Mouse (Mus musculus) heart, embryonic 15.5 days (tissue): Measurements from ENCODE around the gene Plekhf1. TPM values are rescaled to one million over a fixed set of nuclear protein-coding genes. Genes with fewer than 3 reads are reported as not detected.

ENCODE experiments used
- ATAC-seq: fragments of 200-750 bp; cut with Nextera tagmentation; replicated peaks from 2 replicates; pipeline ENCODE4 v1.8.0; 2017; ENCODE audit warnings: low read depth, moderate TSS enrichment; ENCODE audit not compliant: insufficient number of reproducible peaks, insufficient read depth, low FRiP score
- H3K27ac ChIP-seq: fragments of 300-500 bp; sonication (generic); 2 replicates; pipeline ENCODE4 v1.5.1; 2015; ENCODE audit warnings: mild to moderate bottlenecking, inconsistent platforms
- H3K27me3 ChIP-seq: fragments of 300-500 bp; sonication (generic); 2 replicates; pipeline ENCODE4 v1.6.1; 2015; ENCODE audit warnings: inconsistent platforms
- H3K36me3 ChIP-seq: fragments of 300-500 bp; sonication (generic); 2 replicates; pipeline ENCODE4 v1.6.1; 2015; ENCODE audit warnings: mild to moderate bottlenecking, inconsistent platforms
- H3K4me1 ChIP-seq: fragments of 300-500 bp; sonication (generic); replicated peaks from 2 replicates; pipeline ENCODE4 v1.6.1; 2015; ENCODE audit warnings: inconsistent platforms
- H3K4me2 ChIP-seq: fragments of 300-500 bp; sonication (generic); 2 replicates; pipeline ENCODE4 v1.6.1; 2015; ENCODE audit warnings: inconsistent platforms, mild to moderate bottlenecking, moderate library complexity
- H3K4me3 ChIP-seq: fragments of 300-500 bp; sonication (generic); 2 replicates; pipeline ENCODE4 v1.5.1; 2015; ENCODE audit warnings: mild to moderate bottlenecking, inconsistent platforms
- H3K9ac ChIP-seq: fragments of 300-500 bp; sonication (generic); 2 replicates; pipeline ENCODE4 v1.6.1; 2015; ENCODE audit warnings: mild to moderate bottlenecking, inconsistent platforms
- H3K9me3 ChIP-seq: fragments of 300-500 bp; sonication (generic); replicated peaks from 2 replicates; pipeline ENCODE4 v1.6.1; 2016; ENCODE audit warnings: inconsistent platforms
- WGBS: fragments of 180-500 bp; shearing (Covaris S2); methylation state at CpG from one replicate; pipeline ENCODE4 v1.1.7; 2015; ENCODE audit warnings: mixed read lengths; 5-methylcytosine and 5-hydroxymethylcytosine counted together
- polyA plus RNA-seq: library from polyadenylated mRNA; unstranded; fragments of >200 nt; fragmentation: Nextera tagmentation; extraction: Ambion mirVana; gene quantifications from 2 replicates; pipeline ENCODE4 v1.2.1, GENCODE M21; 2015

Plekhf1 gene
- polyA plus RNA-seq, 1 experiment from 2014 or later: 5.4 TPM

DNA sequence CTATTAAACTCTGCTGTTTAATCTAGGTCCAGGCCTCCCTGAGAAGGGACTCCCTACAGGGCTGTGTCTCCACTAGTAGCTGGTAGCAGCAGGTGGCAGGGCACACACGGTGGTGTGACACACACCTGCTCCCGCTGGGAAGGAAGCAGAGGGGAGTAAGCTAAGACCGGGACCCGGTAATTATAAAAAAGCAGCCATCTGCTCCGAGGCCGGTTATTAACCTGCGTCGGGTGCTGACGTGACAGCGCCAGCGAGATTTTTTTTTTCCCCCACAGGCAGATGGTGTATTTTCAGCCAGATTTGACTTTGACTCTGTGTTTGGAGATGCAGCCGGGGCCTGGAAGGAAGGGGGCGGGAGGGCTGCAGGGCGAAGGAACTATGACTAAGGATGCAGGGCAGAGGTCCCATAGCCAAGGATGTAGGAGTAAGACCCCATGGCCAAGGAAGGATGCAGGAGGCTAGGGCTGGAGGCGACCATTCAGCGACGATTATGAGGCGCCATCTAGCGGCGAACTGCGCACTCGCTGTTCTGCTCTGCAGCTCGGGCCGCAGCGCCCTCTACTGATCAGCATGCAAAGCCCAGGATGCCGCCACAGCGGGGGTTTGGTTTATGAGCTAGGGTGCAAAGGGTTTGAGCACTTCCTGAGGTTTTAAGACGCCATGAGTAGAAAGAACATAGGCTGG, 27.1 kb downstream of the Plekhf1 start:
- no peak overlapping the region for H3K27ac ChIP-seq
- H3K36me3 ChIP-seq: no peaks in the 10 kb centered on the region
- peaks cover 4% of the 10 kb centered on the region; the same call in 1 of the 2 replicates for H3K4me1 ChIP-seq
- peak overlapping the region; percentile 55 for H3K4me2 ChIP-seq
- 3% methylated on average over 28 of the region's 28 CpGs for WGBS
- peak; percentile 65; the same call in 1 of the 2 replicates for ATAC-seq
- H3K27me3 ChIP-seq: no peaks in the 10 kb centered on the region
- no peaks in the 10 kb centered on the region for H3K9me3 ChIP-seq
- H3K9ac ChIP-seq: peak overlapping the region; percentile 13; the same call in 1 of the 2 replicates
- H3K4me3 ChIP-seq: peak overlapping the region; percentile 26

DNA sequence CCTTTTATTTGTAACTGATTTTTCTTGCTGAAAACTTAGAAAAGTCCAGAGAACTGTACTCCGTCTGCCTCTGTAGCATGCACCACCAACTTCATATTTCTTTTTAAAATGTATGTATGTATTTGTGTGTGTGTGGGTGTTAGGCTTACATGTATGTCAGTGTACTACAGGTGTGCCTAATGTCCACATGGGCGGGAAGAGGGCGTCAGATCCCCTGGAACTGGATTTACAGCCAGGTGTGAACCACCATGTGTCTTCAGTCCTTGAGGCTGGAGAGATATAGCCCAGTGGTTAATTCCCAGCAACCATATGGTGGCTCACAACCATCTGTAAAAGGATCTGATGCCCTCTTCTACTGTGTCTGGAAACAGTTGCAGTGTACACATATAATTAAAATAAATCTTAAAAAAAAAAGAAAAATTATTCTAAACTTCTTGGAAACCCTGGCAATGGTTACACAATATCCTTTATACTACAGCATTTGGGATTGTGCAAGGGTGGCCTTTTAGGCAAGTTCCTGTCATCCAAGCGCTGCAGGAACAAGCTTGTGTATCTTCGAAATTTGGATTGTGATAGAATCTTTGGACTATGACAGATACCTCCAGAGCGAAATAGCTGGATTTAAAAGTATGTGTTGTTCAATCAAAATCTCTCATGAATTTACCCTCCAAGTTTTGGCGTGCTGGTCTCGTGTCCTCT, 27.8 kb downstream of the Plekhf1 start:
- ATAC-seq: no peak
- Histone ChIP-seq H3K4me1 (peaks cover 4% of the 10 kb centered on the region; the same call in 1 of the 2 replicates), H3K4me2 (peak overlapping the region; percentile 55; the same call in 1 of the 2 replicates), H3K36me3 (no peaks in the 10 kb centered on the region), H3K4me3 (no peak overlapping the region), H3K27ac (no peak overlapping the region), H3K9me3 (no peaks in the 10 kb centered on the region), H3K27me3 (no peaks in the 10 kb centered on the region), H3K9ac (no peak overlapping the region)
- 65% methylated on average over 8 of the region's 8 CpGs for WGBS

DNA sequence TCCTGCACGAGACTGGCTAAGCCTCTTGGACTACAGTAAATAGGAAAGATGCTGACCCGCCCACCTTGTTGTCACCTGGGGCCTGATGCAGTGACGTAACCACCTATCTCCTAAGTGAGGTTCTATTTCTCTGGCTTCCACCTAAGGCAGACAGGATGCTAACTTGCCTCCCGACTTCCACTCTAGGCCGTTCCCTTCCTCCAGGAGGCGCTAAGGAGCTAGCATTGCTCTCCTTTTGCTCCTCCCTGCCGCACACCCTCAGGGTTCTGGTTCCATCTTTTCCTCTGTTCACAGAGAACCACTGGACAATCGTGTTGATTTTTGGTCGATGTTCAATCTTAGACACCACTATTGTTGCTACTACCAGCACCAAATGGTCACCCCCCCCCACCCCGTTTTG, 36.2 kb downstream of the Plekhf1 start:
- Histone ChIP-seq H3K4me1 (no peaks in the 10 kb centered on the region), H3K9ac (no peak overlapping the region), H3K27me3 (no peaks in the 10 kb centered on the region), H3K36me3 (0 out of 2 replicates have a peak, but pooled peaks cover 8% of the 10 kb centered on the region), H3K4me3 (no peak overlapping the region), H3K27ac (no peak overlapping the region), H3K9me3 (no peaks in the 10 kb centered on the region), H3K4me2 (no peak overlapping the region)
- no peak for ATAC-seq
- WGBS: 48% methylated on average over 10 of the region's 10 CpGs

DNA sequence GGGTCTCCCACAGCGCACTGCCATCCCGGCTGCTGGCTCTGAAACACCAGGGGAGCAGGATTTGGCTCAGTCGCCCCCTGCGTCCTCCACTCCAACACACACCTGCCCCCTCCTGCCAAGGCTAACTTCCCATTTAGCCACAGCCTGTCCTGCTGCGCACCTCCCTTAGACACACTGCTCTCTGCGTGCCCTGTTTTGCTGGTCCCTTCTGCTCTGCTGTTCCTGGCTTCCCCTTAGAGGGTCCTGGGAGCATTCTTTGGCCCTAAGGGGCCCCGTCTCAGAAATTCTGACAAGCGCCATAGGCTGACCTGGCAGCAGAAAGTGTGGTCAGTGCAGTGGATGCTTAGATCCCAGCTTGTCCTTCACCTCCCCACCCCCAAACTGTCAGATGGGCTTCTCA, 36.7 kb downstream of the Plekhf1 start:
- ATAC-seq: no peak

DNA sequence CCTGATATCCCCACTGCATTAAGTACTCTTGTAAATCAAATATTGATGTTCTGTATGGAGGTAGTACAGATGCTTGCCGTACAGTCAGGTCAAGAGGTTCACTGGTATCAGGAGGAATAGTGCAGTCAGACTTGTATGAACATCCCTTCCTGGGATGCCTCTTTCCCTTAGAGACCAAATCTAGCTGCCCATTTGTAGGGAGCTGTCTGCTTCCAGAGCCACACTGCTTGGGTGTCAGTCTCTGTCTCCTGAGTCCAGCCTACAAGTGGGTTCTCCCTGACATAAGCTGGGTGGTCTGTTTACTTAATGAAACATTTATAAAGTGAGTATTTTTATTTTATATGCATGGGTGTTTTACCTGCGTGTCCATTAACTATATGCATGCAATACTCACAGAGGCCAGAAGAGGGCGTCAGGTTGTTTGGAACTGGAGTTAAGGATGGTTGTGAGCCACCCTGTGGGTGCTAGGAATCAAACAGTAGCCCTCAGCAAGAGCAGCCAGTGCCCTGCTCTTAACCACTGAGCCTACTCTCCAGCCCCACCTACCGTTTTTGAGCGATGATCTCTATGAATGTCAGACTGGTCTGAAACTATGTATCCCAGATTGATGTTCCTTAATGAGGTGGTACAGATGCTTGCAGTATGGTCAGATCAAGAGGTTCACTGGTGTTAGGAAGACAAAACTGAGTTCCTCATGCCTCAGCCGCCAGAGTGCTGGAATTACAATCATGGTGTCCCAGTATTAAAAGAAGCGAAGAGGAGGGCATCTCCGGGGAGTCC, 37.6 kb downstream of the Plekhf1 start:
- WGBS: 89% methylated on average over 8 of the region's 8 CpGs
- no peak for ATAC-seq

More for the DNA sequence above, 36.7 kb downstream of the Plekhf1 start:
- H3K4me1 ChIP-seq: no peaks in the 10 kb centered on the region
- no peaks in the 10 kb centered on the region for H3K9me3 ChIP-seq
- H3K36me3 ChIP-seq: 0 out of 2 replicates have a peak, but pooled peaks cover 8% of the 10 kb centered on the region
- H3K9ac ChIP-seq: no peak overlapping the region
- no peak overlapping the region for H3K27ac ChIP-seq
- no peaks in the 10 kb centered on the region for H3K27me3 ChIP-seq
- WGBS: 72% methylated on average over 8 of the region's 8 CpGs
- no peak overlapping the region for H3K4me3 ChIP-seq
- no peak overlapping the region for H3K4me2 ChIP-seq

DNA sequence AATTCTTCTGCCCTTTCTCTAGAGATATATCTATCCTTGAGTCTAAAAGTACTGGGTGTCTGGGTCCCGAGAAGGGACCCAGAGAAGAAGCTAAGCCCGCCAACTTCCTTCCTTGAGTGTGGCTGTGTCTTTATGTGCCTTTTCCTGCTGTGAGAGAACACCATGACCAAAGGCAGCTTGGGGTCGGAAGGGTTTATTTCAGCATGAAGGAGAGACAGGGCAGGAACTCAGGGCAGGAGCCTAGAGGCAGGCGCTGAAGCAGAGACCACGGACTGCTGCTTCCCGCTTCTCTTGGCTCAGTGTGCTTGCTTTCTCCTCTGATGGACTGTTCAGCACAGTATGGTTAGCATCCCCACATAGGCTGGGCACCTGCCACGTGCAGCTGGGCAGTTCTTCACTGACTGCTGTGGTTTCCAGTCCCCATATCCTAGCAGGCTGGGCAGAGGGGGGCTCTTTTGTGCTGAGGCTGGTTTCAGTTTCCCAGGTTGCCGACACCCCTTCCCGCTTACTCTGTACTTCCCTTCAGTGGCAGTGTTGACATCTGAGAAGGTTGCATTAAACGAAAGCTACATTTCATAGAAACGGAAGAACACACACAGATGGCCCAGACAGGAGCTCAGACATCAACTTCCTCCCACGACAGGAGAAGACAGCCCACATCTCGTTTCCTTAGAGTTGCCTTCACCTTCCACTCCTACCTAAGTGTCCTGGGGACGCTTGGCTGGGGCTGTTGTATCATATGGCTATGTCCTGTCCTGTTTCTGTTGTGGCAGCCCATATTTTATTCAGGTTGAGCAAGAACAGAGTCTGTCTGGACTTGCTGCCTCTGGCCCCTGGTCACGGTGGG, 38.5 kb downstream of the Plekhf1 start:
- Histone ChIP-seq H3K4me2 (no peak overlapping the region; the same call in 1 of the 2 replicates), H3K27me3 (no peaks in the 10 kb centered on the region), H3K9ac (no peak overlapping the region), H3K36me3 (0 out of 2 replicates have a peak, but pooled peaks cover 8% of the 10 kb centered on the region), H3K27ac (peak overlapping the region; percentile 52; the same call in 1 of the 2 replicates), H3K4me1 (peaks cover 5% of the 10 kb centered on the region), H3K4me3 (no peak overlapping the region), H3K9me3 (no peaks in the 10 kb centered on the region)
- peak; percentile 21; the same call in 1 of the 2 replicates for ATAC-seq
- 65% methylated on average over 15 of the region's 15 CpGs for WGBS

More for the DNA sequence above, 37.6 kb downstream of the Plekhf1 start:
- H3K4me3 ChIP-seq: no peak overlapping the region
- H3K27me3 ChIP-seq: no peaks in the 10 kb centered on the region
- H3K9me3 ChIP-seq: no peaks in the 10 kb centered on the region
- H3K27ac ChIP-seq: peak overlapping the region; percentile 7; the same call in 1 of the 2 replicates
- no peak overlapping the region for H3K4me2 ChIP-seq
- H3K9ac ChIP-seq: no peak overlapping the region
- H3K4me1 ChIP-seq: no peaks in the 10 kb centered on the region
- H3K36me3 ChIP-seq: 0 out of 2 replicates have a peak, but pooled peaks cover 8% of the 10 kb centered on the region

DNA sequence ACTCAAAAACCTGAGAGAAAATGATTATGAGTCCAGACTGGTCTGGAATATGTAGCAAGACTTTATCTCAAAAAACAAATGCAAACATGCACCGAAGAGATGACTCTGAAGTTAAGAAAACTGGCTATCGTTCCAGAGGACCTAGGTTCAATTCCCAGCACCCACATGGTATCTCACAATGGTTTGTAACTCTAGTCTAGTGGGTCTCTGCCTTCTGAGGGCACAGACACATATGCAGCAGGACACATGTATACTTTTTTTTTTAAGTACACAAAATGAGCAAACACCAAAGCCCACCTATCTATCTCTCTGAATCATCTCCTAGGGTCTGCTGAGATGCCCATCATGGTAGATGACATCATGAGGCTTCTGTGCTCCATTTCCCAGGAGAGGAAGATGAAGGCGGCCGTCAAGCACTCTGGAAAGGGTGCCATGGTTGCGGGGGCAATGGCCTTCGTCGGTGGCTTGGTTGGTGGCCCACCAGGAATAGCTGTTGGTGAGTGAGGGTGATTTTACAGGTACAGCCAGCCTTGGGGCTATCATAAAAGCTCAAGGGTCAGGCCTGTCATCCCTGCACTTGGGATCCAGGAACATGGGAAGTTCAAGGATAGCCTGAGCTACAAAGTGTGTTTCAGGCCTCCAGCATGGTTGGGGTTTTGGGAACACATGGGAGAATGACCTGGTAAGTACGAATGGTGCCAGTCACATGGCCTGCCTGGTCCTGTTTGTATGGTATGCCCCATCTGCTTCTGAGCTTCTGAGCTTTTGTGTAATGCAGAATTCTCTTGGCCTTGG, 39.3 kb downstream of the Plekhf1 start:
- H3K9me3 ChIP-seq: no peaks in the 10 kb centered on the region
- no peak for ATAC-seq
- H3K36me3 ChIP-seq: 0 out of 2 replicates have a peak, but pooled peaks cover 8% of the 10 kb centered on the region
- no peaks in the 10 kb centered on the region for H3K27me3 ChIP-seq
- no peak overlapping the region for H3K9ac ChIP-seq
- peak overlapping the region; percentile 52; the same call in 1 of the 2 replicates for H3K27ac ChIP-seq
- H3K4me3 ChIP-seq: no peak overlapping the region
- 84% methylated on average over 8 of the region's 8 CpGs for WGBS
- no peak overlapping the region; the same call in 1 of the 2 replicates for H3K4me2 ChIP-seq
- peaks cover 10% of the 10 kb centered on the region for H3K4me1 ChIP-seq

DNA sequence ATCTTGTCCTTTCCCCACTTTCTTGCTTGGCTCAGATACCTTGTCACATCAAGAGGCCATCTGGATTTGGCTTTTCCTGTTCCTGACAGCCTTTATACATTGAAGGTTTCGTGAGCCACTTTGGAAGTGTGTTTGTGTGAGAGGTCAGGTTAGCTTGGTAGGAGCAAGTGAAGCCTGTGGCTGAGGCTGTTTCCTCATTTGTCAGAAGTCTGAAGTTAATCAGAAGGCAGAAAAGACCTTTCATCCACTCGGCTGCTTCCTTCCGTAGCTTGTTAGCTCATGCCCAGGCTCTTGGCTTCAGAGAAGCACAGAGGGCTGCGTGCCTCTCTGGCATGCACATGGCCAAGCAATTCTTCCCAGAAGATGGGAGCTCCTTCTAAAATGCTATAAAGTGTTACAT, 40.0 kb downstream of the Plekhf1 start:
- 66% methylated on average over 4 of the region's 4 CpGs for WGBS
- H3K4me3 ChIP-seq: no peak overlapping the region
- H3K27me3 ChIP-seq: no peaks in the 10 kb centered on the region
- H3K4me2 ChIP-seq: no peak overlapping the region
- 0 out of 2 replicates have a peak, but pooled peaks cover 8% of the 10 kb centered on the region for H3K36me3 ChIP-seq
- H3K27ac ChIP-seq: no peak overlapping the region
- H3K9ac ChIP-seq: no peak overlapping the region
- no peaks in the 10 kb centered on the region for H3K9me3 ChIP-seq
- H3K4me1 ChIP-seq: peaks cover 14% of the 10 kb centered on the region
- no peak for ATAC-seq

DNA sequence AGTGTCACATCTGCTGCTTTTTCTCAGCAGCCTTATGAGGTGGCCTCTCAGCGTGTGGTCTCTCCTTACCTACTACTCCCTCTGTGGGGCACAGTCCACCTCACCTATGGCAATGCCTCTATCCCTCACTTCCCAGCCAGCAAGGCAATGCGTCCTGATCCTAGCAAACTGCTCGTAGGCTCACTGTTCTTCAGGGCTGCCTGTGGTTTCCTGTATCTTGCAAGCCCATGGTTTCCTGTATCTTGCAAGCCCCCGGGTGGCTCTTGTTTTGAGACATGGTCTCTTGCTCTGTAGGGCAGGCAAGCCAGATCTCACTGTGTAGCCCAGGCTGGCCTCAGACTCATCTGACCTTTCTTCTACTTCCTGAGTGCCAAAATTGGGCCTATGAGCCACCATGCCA, 41.0 kb downstream of the Plekhf1 start:
- no peak for ATAC-seq
- Histone ChIP-seq H3K36me3 (0 out of 2 replicates have a peak, but pooled peaks cover 8% of the 10 kb centered on the region), H3K4me3 (no peak overlapping the region), H3K4me1 (peaks cover 16% of the 10 kb centered on the region), H3K9ac (no peak overlapping the region), H3K4me2 (no peak overlapping the region), H3K27me3 (no peaks in the 10 kb centered on the region), H3K27ac (no peak overlapping the region), H3K9me3 (no peaks in the 10 kb centered on the region)
- 60% methylated on average over 4 of the region's 4 CpGs for WGBS

DNA sequence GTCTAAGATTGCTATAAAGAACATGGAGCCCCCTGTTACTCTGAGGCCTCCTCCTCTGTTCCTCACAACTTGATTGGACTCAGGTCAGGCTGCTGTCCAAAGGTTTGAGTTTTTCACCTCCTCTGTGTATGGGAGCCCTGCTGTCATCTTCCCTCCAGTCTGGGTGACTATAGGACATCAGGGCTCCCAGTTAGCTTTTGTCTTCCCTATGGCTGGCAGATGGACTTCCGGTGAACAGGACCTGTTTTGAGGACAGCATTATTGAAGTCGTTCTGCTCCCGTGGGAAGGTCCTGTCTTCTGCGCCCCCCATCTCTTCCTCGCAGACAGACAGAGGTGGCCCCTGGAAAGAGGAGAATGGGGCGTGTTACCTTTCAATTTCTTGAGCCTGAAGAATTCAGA, 43.0 kb downstream of the Plekhf1 start:
- 85% methylated on average over 6 of the region's 6 CpGs for WGBS
- peak overlapping the region; percentile 86 for H3K4me2 ChIP-seq
- no peaks in the 10 kb centered on the region for H3K9me3 ChIP-seq
- H3K4me1 ChIP-seq: peaks cover 16% of the 10 kb centered on the region
- H3K4me3 ChIP-seq: peak overlapping the region; percentile 70; the same call in 1 of the 2 replicates
- ATAC-seq: no peak
- H3K36me3 ChIP-seq: no peaks in the 10 kb centered on the region
- no peak overlapping the region for H3K9ac ChIP-seq
- H3K27ac ChIP-seq: no peak overlapping the region
- no peaks in the 10 kb centered on the region for H3K27me3 ChIP-seq
